Mouse (Mus musculus) testis, adult 2 months (tissue): Measurements from ENCODE around the gene Lifr. TPM values are rescaled to one million over a fixed set of nuclear protein-coding genes. Genes with fewer than 3 reads are reported as not detected.

Source experiments
- H3K27ac ChIP-seq: fragments of 200-500 bp; 2 replicates; pipeline ENCODE4 v1.5.1; 2012; ENCODE audit warnings: low read depth, low read length; ENCODE audit not compliant: control insufficient read depth, insufficient read depth
- H3K27me3 ChIP-seq: fragments of 200-500 bp; 2 replicates; pipeline ENCODE4 v1.6.1; 2012; ENCODE audit warnings: mild to moderate bottlenecking, low read length, moderate library complexity; ENCODE audit not compliant: control insufficient read depth, insufficient read depth
- H3K36me3 ChIP-seq: fragments of 200-500 bp; 2 replicates; pipeline ENCODE4 v1.6.1; 2012; ENCODE audit warnings: mild to moderate bottlenecking, low read length; ENCODE audit not compliant: control insufficient read depth, insufficient read depth
- H3K4me1 ChIP-seq: fragments of 200-500 bp; 2 replicates; pipeline ENCODE4 v1.6.1; 2012; ENCODE audit warnings: low read length; ENCODE audit not compliant: control insufficient read depth, insufficient read depth
- H3K4me3 ChIP-seq: fragments of 200-500 bp; 2 replicates; pipeline ENCODE4 v1.5.1; 2012; ENCODE audit warnings: low read depth, mild to moderate bottlenecking, low read length, moderate library complexity, mixed read lengths; ENCODE audit not compliant: control insufficient read depth
- CTCF ChIP-seq: fragments of 200-500 bp; IDR thresholded peaks from 2 replicates; pipeline ENCODE4 v1.5.1; 2012; ENCODE audit warnings: low read depth, mild to moderate bottlenecking, inconsistent platforms, low read length, moderate library complexity; ENCODE audit not compliant: control insufficient read depth, insufficient read depth, insufficient replicate concordance
- POLR2A ChIP-seq: fragments of 200-500 bp; IDR thresholded peaks from 2 replicates; pipeline ENCODE4 v1.6.1; 2012; ENCODE audit warnings: low read depth, mild to moderate bottlenecking, inconsistent platforms, low read length, moderate library complexity; ENCODE audit not compliant: control insufficient read depth
- polyA plus RNA-seq: library from polyadenylated mRNA; depleted of rRNA; stranded (reverse); fragments of >200 nt; gene quantifications from 2 replicates; pipeline ENCODE4 v1.2.3, GENCODE M21; 2012

Lifr gene
- polyA plus RNA-seq, 1 experiment, result 7.6 TPM

DNA sequence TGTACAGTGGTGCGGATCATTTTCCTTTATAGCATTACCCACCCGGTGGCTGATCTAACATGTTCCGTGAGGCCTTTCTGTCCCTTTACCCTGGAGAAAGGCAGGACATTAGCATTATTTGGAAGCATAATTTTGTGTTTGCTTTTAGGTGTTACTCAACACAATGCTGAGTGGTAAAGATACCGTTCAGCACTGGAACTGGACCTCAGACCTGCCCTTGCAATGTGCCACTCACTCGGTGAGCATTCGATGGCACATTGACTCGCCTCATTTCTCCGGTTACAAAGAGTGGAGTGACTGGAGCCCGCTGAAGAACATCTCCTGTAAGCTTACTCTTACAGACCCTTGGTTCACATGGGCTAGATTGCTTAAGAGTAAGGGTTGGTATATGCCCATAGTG lies 76.3 kb downstream of the Lifr start:
- Histone ChIP-seq H3K4me3 (no peak overlapping the region), H3K4me1 (no peaks in the 10 kb centered on the region), H3K27me3 (no peaks in the 10 kb centered on the region), H3K36me3 (no peaks in the 10 kb centered on the region; the same call in 1 of the 2 replicates), H3K27ac (no peak overlapping the region)
- TF ChIP-seq POLR2A (no peak), CTCF (no peak)

DNA sequence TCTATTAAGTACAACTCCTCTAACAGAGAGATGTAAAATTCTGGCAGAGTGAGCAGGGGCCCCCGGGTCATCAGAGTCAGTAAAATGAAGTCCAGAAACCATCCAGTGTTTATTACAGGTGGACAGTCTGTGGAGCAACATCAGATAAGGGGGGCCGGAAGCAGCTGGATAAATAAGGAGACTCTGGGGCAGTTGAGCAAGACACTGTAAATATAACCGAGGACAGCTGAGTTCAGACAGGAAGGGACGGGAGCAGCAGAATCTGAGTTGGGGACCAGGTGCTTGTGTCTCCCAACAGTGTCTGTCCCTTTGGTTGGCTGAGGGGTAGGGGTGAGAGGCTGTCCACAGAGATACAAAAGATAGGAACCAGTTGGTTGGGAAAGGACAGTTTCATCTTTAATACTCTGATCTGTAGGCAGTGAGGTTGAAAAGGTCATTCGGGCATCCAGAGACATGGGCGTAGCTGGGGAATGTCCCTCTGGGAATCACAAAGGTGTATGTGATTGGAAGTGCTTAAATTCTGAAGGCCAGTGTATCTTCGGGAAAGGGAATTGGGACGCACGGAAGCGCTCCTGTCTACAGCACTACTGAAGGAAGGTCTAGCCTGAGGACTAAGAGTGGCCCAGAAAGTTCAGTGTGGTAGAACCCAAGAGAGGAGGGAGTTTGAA lies 77.0 kb downstream of the Lifr start:
- Histone ChIP-seq H3K4me1 (no peaks in the 10 kb centered on the region), H3K27me3 (no peaks in the 10 kb centered on the region), H3K27ac (no peak overlapping the region), H3K36me3 (no peaks in the 10 kb centered on the region; the same call in 1 of the 2 replicates), H3K4me3 (no peak overlapping the region)
- TF ChIP-seq POLR2A, result no peak
- no peak for TF ChIP-seq CTCF

DNA sequence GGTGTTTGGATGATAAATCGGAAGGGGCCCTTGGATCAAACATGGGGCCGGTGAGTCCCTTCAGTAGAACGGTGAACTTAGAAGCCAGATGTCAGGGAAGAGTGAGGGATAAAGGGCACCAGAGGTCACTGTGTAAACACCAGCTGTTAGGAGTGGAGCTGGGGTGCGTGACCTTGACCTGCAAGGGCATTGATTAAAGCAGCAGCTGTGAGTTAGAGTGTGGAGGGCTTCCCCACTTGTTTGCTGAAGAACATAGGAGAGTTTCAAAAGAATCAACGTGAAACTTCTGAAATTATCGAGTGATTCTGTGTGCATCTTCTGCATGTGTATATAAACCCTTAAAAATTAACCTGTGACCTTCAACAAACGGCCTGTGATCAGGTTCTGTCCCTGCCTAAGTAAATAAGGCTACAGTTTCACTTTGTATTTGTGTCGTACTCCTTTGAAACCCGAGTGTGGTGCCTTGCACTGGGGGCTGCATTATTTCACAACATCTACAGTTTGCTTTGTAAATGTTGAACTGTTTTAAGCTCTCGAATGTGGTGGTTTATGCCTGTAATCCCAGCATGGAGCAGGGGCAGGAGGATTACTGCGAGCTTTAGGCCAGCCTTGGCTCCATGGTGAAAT lies 77.6 kb downstream of the Lifr start:
- no peak overlapping the region for H3K4me3 ChIP-seq
- H3K36me3 ChIP-seq, result no peaks in the 10 kb centered on the region; the same call in 1 of the 2 replicates
- H3K4me1 ChIP-seq, result no peaks in the 10 kb centered on the region
- no peak for TF ChIP-seq POLR2A
- no peak for TF ChIP-seq CTCF
- no peak overlapping the region for H3K27ac ChIP-seq
- H3K27me3 ChIP-seq, result no peaks in the 10 kb centered on the region

DNA sequence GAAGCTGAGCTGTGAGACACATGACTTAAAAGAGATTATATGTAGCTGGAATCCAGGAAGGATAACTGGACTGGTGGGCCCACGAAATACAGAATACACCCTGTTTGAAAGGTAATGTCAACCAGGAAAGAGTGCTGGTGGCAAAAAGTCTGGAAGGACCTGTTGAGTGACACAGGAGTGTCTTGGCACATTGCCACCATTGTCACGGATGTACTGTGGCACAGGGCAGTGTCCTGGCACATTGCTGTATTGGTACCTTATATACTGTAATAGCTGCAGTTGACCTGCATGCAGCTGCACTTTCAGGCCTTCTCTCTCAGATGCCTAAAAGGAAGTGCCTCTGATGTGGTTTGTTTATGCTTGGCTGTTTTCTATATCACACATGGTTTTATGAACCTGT lies 82.5 kb downstream of the Lifr start:
- no peaks in the 10 kb centered on the region; the same call in 1 of the 2 replicates for H3K36me3 ChIP-seq
- no peaks in the 10 kb centered on the region for H3K27me3 ChIP-seq
- no peak overlapping the region for H3K27ac ChIP-seq
- TF ChIP-seq POLR2A (no peak), CTCF (no peak)
- no peaks in the 10 kb centered on the region for H3K4me1 ChIP-seq
- no peak overlapping the region for H3K4me3 ChIP-seq

DNA sequence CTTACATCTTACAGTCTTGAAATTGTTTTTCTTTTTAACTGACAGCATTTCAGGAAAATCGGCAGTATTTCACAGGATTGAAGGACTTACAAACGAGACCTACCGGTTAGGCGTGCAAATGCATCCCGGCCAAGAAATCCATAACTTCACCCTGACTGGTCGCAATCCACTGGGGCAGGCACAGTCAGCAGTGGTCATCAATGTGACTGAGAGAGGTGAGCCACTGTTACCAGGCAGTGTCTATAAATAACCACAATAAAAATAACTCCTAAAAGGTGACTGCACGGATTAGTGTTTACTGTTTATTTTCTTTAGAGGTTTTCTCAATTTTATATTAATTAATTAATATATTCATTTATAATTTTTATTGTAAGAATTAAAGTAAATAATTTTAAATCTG lies 82.9 kb downstream of the Lifr start:
- no peaks in the 10 kb centered on the region for H3K4me1 ChIP-seq
- H3K27ac ChIP-seq, result no peak overlapping the region
- peaks cover 2% of the 10 kb centered on the region; the same call in 1 of the 2 replicates for H3K36me3 ChIP-seq
- H3K4me3 ChIP-seq, result no peak overlapping the region
- TF ChIP-seq POLR2A, result no peak
- no peak for TF ChIP-seq CTCF
- H3K27me3 ChIP-seq, result no peaks in the 10 kb centered on the region

DNA sequence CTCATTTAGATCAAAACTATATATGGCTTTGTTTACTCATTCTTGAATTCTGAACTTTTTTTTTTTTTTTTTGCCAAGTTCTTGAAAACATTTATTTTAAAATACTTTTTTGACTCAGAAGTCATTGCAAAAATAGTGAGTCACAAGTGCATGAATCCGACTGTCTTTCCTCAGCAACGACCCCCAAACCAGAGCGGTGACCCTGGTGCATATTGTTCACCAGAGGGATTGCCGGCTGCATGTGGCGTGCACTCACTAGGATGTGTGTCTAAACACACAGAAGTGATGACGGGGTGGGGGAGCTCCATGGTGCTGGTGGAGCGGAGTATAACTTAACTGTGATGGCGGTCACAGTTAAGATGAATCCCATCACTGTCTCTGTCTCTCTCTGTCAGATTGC lies 83.4 kb downstream of the Lifr start:
- Histone ChIP-seq H3K4me1 (no peaks in the 10 kb centered on the region), H3K27me3 (no peaks in the 10 kb centered on the region), H3K4me3 (no peak overlapping the region), H3K36me3 (peaks cover 2% of the 10 kb centered on the region; the same call in 1 of the 2 replicates), H3K27ac (no peak overlapping the region)
- TF ChIP-seq CTCF (no peak), POLR2A (no peak)

DNA sequence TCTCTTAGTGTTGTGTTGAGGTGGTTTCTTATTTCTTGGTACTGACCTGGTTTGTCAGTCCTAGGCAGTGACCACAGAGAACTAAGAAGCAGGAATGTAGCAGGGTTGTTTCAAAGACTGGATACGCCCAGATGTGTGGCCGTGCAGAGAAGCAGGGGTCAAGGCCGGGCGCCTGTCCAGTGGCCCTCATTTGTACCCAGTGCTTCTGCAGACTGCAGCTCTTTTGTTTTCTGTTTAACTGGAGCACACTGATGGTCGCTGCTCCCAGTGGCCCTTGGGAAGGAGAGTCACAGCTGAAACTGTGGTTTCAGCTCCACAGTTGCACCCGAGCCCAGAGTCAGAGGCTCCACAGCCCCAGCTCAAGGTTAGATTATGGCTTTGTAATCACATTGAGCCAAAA lies 90.2 kb downstream of the Lifr start:
- peaks cover 2% of the 10 kb centered on the region; the same call in 1 of the 2 replicates for H3K36me3 ChIP-seq
- TF ChIP-seq POLR2A (0 out of 2 replicates have a peak, but pooled peaks have one; percentile 16), CTCF (no peak)
- no peak overlapping the region for H3K27ac ChIP-seq
- no peaks in the 10 kb centered on the region; the same call in 1 of the 2 replicates for H3K4me1 ChIP-seq
- H3K4me3 ChIP-seq, result no peak overlapping the region
- H3K27me3 ChIP-seq, result no peaks in the 10 kb centered on the region

GRCm38 (mm10) chr15:7187682-7188081 lies 97.3 kb downstream of the Lifr start:
- Histone ChIP-seq H3K27me3 (no peaks in the 10 kb centered on the region), H3K27ac (no peak overlapping the region), H3K36me3 (peaks cover 1% of the 10 kb centered on the region; the same call in 1 of the 2 replicates), H3K4me1 (no peaks in the 10 kb centered on the region), H3K4me3 (no peak overlapping the region)
- TF ChIP-seq POLR2A (no peak), CTCF (no peak)
